In the genomic region with DNA sequence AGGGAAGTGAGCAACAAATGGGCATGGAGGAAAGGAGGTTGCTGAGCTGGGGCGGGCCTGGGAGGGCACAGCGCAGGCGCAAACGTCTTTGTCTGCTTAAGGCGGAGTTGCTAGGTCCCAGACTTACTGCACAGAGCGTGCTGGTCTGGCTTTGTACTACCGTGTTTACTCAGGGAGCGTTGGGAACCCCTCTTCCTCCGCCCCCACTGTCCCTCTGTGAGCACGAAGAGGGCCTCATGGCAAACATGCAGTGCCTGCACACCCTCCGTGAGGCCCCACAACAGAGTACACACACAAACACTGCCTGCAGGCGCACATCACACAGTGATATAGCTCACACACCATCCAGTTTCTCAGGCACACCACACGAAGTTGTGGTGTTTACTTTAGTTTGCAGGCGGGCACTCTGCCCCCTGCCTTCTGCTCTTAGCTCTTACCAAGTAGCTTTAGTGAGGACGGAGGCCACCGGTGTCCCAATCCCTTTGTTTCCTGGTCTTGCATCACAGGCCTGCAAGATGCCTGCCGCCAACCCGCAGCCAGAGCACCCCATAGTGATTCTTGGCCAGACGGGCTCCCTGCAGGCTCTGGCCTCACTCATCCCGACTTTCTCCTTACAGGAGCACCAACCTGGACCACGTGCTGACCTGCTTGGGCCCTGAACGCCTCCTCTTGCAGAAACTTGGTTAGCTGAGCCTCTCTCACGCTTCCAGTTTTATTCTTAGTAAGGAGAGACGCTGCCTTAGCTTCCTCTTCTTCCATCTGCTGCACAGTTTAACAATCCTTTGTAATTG, we compare ENCODE assay signal across 8 mouse cellular contexts. TPM values are rescaled to one million over a fixed set of nuclear protein-coding genes. Genes with fewer than 3 reads are reported as not detected.
DNase-seq lines count a peak whose midpoint lies in the region; ATAC-seq lines count a peak whose summit lies in the region.

No protein-coding gene starts in this region.

- peaks cover 16% of the 10 kb centered on the region for H3K4me1 ChIP-seq in embryonic facial prominence, embryonic 10.5 days
- peaks cover 14% of the 10 kb centered on the region for H3K4me1 ChIP-seq in intestine, embryonic 16.5 days (ENCODE audit: control insufficient read depth, insufficient read depth, low read length)

- H3K27ac ChIP-seq in embryonic facial prominence, embryonic 10.5 days (replicated peaks) = peak overlapping the region; percentile 98
- H3K27ac ChIP-seq in intestine, embryonic 16.5 days (ENCODE audit: low read length) = peak overlapping the region; percentile 99

- intact Hi-C loops in left cerebral cortex, postnatal 25 days (cut with DNase I) = no loop called here

- H3K9ac ChIP-seq in intestine, embryonic 16.5 days (ENCODE audit: low read depth, low read length) = peak overlapping the region; percentile 72

- ATAC-seq in intestine, embryonic 16.5 days = peak; percentile 97

- no peaks in the 10 kb centered on the region for H3K36me3 ChIP-seq in embryonic facial prominence, embryonic 10.5 days (replicated peaks)
- no peaks in the 10 kb centered on the region for H3K36me3 ChIP-seq in intestine, embryonic 16.5 days (ENCODE audit: control insufficient read depth, insufficient read depth, low read length)

- DNase-seq in adrenal gland, adult 8-10 months = peak; percentile 74
- peak; percentile 86 for DNase-seq in embryonic facial prominence, embryonic 10.5 days (ENCODE audit: low spot score)
- DNase-seq in gastrocnemius, postnatal 4 days (ENCODE audit: low spot score in 2 of 2) = peak; percentile 62 to 81
- DNase-seq in left cerebral cortex, postnatal 25 days (ENCODE audit: low spot score in 2 of 2) = peak; percentile 66 to 77
- DNase-seq in mesoderm, embryonic 11.5 days (ENCODE audit: low read depth, low spot score) = peak; percentile 86
- DNase-seq in right cerebral cortex, postnatal 36 days (ENCODE audit: low spot score in 2 of 2) = peak; percentile 59 to 64
- peak; percentile 77 to 79 for DNase-seq in urinary bladder, postnatal 4 days (ENCODE audit: low spot score in 2 of 2)

- peak overlapping the region; percentile 46 for H3K4me2 ChIP-seq in intestine, embryonic 16.5 days (ENCODE audit: low read depth, low read length)

- peak overlapping the region; percentile 44 for H3K4me3 ChIP-seq in embryonic facial prominence, embryonic 10.5 days
- peak overlapping the region; percentile 23 for H3K4me3 ChIP-seq in intestine, embryonic 16.5 days (ENCODE audit: low read length)

- no peaks in the 10 kb centered on the region for H3K27me3 ChIP-seq in embryonic facial prominence, embryonic 10.5 days (replicated peaks; ENCODE audit: low read depth, poor library complexity, severe bottlenecking)
- no peaks in the 10 kb centered on the region for H3K27me3 ChIP-seq in intestine, embryonic 16.5 days (replicated peaks; ENCODE audit: control insufficient read depth, insufficient read depth, low read length)

- H3K9me3 ChIP-seq in embryonic facial prominence, embryonic 10.5 days = no peaks in the 10 kb centered on the region
- H3K9me3 ChIP-seq in intestine, embryonic 16.5 days (ENCODE audit: control insufficient read depth, low read length) = no peaks in the 10 kb centered on the region

- 9% methylated on average over 24 of the region's 24 CpGs for WGBS in embryonic facial prominence, embryonic 10.5 days
- 5% methylated on average over 24 of the region's 24 CpGs for WGBS in intestine, embryonic 16.5 days

RNA-seq across cellular contexts. Expression of gene Pcbp1, which starts 38.6 kb away (rescaled TPM):
- 100 to 1,000 TPM; 286 to 319 (median 308) TPM for total RNA-seq in adrenal gland, adult 8-10 months (2022)
- polyA plus RNA-seq in embryonic facial prominence, embryonic 10.5 days (2016; fragmentation: Nextera tagmentation; extraction: Ambion mirVana) = 560 and 592 TPM in 2 replicates
- total RNA-seq in gastrocnemius, postnatal 4 days (2021) = 100 to 1,000 TPM; 235 to 247 TPM
- polyA plus RNA-seq in intestine, embryonic 16.5 days (2015; fragmentation: Nextera tagmentation; extraction: Ambion mirVana) = 173 and 183 TPM in 2 replicates
- total RNA-seq in left cerebral cortex, postnatal 25 days (2021) = 100 to 1,000 TPM; 183 to 189 TPM

RNA-seq across cellular contexts. Expression of gene C87436, which starts 49.4 kb away (rescaled TPM):
- 10 to 100 TPM; 22.4 to 27.7 (median 24.8) TPM for total RNA-seq in adrenal gland, adult 8-10 months (2022)
- polyA plus RNA-seq in embryonic facial prominence, embryonic 10.5 days (2016; fragmentation: Nextera tagmentation; extraction: Ambion mirVana) = 22.6 and 25.1 TPM in 2 replicates
- 10 to 100 TPM; 11.3 to 12.4 TPM for total RNA-seq in gastrocnemius, postnatal 4 days (2021)
- polyA plus RNA-seq in intestine, embryonic 16.5 days (2015; fragmentation: Nextera tagmentation; extraction: Ambion mirVana) = 17.9 and 21.7 TPM in 2 replicates
- 10 to 100 TPM; 19.2 to 19.5 TPM for total RNA-seq in left cerebral cortex, postnatal 25 days (2021)

Comparison
In these comparisons a context has a peak if more than half of its experiments do, and no peak if none do; other contexts are left out.
1. Peak in every context shown above with its lines: DNase-seq, ATAC-seq, H3K4me3 ChIP-seq and H3K27ac ChIP-seq.